Mouse (Mus musculus) kidney, postnatal 25 days (tissue): ENCODE measurements around the gene Mast4.
A peak's percentile ranks its signal among the peaks of the same experiment; 100 is the strongest.

ENCODE experiments used
- DNase-seq, 2 experiments: peaks; one replicate each; pipeline ENCODE4 v3.0.0; 2021; ENCODE audit warnings: mixed read lengths in 2 of 2

The Mast4 gene

DNA sequence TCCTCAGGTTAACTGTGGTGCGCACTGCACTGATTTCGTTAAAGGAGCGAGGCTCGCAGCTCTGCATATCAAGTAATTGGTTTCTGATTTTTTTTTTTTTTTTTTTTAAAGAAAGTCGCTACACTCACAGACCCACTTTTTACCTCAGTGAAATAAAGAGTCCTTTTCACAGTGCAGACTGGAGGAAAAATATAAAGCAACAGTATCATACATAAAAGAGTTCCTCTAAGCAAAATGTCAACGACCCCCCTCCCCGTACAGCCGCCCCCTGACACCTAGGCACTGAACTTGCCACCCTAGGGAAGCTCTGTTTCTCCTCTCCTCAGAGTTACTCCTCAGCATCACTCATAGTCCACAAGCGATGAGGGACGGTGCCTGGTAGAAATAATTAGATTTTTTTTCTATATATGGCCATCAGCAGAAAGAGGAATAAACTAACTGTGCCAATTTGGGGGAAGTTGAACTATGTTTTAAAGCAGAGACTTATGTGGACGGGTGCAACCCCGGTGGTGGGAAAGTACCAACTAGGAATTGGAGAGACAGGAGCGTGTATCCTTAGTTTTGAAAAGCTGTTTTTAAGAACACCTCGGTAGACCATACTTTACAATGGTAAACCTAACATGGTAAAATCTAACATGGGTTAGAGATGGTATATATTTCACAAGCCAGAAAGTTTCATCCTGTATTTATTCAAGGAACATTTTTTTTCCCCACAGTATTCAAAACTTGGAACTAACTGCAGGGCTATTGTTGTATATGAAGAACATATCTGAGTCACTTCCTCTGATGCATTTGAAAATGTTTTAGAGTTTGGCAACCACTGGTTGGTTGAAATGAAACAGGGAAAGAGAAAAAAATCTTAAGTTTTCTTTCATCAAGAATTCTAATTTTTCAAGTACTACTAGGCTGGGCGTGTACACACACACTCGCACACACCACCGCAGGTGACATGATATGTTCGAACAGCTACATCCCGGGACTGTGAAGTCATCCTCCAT lies 375.7 kb downstream of the Mast4 start:
- no peak for DNase-seq

DNA sequence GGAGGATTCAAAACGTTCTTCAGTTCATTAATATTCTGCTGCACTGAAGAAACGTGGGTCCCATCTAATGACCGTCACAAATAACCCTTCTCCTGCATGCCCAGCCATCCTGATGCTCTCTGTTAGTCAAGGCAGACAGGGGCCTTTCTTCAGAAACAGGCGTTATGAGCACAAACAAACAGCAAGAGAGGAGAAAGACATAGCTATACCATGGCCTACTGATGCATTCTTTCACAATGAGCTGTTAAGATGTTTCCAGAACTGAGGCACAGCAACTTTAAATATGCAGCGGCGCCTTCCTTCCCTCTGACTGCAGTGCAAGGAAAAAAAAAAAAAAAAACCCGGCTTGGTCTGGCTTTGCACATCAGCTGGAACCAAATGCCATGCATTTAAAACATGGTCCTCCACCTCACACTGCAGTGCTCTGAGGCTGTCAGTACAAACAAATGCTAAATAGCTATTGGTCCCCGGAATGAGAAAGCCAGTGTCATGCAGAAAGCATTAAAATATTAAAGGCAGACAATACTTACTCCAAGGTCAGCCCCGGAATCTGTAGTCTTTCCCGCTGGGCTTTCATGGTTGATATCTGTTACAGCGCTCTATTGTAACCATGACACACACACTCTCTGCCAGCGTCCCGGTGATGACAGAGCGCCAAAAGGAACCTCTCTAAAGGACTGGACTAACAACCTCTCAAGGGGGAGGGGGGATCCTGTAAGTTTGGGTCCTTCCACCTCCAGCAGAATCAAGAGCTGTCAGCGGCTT lies 376.6 kb downstream of the Mast4 start:
- DNase-seq = peak in 1 of 2 experiments; percentile 36

DNA sequence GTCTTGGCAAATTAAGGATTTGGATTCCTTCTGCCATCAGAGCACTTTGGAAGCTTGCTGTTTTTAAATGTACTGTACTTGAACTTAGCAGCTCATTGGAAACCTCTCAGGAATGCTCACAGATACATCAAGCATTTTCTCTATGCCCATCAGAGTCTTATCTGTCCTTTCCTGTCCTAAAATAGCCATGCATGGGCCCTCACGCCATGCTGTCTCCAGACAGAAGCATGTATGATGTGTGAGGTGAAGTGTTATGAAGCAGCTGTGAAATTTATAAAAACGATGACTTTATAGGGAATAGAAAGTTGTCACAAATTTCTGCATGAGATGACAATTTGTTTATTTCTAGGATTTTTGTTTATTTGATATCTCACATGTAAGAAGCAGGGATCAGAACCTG lies 378.8 kb downstream of the Mast4 start:
- DNase-seq = no peak

DNA sequence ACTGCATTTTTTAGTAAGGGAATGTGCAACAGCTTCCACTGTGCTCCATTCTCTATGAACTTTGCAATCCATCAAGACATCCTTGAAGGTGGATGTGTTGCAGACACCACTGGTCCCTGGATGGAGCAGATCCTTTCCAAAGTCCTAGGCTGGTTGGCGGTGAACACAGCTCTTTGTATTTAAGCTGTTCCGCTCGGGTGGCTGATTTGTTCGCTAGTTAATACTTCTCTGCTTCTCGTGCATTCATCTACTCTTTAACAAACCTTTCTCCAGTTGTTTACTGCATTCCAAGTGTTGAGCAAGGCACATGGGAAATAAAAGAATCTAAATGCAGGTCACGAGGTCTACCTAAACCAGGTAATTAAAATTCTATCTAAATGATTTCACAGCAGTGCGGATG lies 384.5 kb downstream of the Mast4 start:
- DNase-seq = peak in 1 of 2 experiments; percentile 30

DNA sequence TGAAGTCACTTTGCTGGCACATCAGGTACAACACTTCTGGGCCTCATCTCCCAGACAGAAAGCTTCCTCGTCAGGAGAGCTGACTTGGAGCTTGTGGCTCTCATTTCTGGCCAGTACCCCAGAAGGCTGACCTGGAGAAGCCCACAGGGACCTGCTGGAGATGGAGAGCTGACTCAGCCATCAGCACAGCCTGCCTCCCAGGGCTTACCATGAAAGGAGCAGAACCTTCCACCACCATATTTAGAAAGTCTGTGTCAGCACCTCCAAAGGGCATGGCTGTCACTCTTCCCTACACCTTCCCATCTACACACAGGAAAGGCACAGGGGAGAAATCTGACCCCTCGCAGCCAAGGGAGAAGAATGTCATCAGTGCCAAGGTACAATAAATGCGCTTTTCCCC lies 385.3 kb downstream of the Mast4 start:
- no peak for DNase-seq

DNA sequence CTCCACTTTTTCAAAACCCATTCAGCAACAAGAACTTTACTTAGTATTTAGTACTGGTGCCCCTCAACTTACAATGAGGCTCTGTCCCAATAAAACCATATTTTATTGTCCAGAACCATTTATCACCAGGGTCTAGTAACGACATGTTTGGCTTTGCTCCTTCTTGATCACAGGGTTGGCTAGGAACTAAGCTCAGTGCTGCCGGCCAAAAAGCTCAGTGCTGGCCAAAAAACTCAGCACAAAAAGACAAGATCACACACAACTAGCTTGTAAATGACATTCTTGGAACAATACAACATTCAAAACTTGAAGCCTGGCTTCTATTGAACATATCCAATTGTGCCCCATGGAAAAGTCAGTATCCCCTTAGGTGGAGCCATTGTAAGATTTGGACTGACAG lies 386.8 kb downstream of the Mast4 start:
- DNase-seq = no peak

DNA sequence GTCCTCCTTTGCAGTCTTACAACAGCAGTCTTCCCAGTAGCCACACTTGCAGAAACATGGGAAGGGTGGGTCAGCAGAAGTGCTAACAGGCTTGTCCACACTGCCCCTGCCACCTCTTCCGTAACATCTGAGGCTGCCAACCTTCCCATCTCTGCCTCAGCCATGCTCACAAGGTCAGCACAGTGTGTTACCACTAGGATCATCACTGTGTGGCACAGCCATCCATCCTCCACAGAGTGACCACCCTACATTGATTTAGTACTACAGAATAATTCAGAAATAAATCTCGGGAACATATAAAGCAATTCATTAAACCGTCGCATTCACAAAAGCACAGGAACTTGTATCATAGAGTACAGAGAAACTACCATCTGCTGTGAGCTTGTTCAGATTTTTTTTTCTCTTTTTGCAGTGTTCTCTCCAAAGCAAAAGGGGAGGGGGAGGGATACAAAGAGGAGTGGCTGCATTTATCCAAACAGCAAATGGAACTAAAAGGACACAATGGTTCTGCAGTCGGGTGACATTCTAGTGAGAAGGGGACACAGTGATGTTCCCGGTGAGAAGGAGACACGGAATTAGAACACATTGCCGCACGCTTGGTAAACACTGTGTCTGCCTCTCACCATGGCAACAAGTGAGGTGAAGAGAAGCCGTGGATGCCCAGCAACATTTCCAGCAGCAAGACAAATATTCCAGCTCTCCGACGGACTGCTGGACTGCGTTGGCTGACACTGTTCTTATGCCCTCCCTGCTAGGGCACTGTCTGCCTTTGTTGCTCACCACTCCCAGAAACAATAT lies 388.1 kb downstream of the Mast4 start:
- DNase-seq = no peak

DNA sequence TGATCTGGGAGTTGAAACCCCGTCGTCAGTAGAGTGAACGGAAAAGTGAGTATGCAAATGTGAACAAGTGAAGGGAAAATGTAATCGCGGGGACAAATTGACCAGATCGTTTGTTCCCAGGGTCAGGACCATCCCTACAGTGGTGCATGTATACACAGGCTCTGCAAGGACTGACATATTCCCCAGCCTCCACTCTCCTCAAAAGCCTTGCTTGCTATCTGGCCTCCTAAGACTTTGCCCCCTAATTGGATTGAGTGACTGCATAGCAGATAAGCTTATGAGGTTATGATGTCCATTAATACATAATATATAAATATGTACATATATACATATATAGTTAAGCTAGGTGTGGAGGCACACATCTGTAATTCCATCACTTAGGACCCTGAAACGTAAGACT lies 388.8 kb downstream of the Mast4 start:
- DNase-seq = no peak

DNA sequence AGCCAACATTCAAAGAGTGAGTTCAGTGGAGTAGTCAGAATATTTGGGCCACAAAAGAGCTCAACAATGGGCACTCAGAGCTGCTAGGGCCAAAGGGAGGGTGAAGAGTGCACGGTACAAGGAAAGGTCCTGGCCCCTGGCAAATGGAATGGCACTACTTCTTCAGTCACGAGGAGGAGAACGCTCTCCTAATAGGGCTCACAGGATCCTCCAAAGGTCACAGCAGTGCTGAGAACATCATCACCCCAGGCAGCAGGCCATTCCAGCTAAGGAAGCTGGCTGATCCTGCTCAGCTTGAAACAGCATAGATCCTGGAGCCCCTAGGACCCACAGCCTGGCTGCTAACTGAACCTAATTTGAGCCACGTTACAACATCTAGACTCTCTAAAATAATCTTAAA lies 389.8 kb downstream of the Mast4 start:
- no peak for DNase-seq

DNA sequence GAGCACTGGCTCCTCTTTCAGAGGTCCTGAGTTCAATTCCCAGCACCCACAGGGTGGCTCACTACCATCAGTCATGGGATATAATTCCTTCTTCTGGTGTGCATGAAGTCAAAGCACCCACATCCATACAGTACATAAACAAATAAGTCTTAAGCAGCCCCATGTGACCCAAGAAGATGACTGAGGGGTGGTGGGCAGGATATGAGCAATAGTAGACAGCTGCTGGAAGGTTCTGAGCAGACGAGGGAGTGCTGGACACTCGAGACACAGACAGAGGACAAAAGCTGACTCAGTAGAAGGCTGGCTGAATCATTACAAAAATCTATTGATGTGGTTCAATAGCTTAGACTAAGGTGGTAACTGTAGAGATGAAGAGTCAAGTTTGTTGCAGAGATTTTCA lies 391.7 kb downstream of the Mast4 start:
- DNase-seq = no peak

DNA sequence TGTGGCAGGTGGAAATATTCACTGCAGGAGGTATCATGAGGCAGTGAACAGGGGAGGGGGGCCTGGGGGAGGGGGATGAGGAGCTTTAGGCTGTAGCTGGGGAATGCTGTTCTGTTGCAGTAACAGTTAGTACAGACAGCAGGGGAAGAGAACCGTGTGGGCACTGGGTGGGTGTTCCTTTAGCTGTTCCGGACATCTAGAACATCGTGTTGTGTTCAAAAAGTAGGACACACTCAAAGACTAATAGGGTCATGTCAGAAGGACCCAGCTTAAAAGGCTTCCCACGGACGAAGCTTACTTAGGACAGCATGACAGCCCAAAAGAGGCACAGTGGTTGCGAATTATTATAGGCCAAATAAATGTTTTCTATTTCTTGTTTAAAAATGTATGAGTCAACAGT lies 393.8 kb downstream of the Mast4 start:
- no peak for DNase-seq

DNA sequence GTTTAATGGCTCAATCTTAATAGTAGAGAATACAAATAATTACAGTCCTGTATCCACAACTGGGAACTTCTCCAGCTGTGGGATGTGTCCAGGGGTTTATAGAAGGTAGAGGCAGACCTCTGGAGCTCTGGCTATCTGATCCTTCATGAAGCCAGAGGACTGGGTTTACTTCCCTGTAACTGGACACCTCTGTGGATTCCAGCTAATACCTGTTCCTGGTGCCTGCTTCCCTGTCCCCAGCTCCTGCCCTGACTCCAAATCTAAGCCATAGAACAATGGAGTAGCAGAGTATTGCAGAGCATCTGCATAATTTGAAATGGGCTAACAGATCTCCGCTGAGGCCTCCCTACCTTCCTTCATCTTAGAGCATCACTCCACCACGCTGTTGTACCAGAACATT lies 398.1 kb downstream of the Mast4 start:
- no peak for DNase-seq

DNA sequence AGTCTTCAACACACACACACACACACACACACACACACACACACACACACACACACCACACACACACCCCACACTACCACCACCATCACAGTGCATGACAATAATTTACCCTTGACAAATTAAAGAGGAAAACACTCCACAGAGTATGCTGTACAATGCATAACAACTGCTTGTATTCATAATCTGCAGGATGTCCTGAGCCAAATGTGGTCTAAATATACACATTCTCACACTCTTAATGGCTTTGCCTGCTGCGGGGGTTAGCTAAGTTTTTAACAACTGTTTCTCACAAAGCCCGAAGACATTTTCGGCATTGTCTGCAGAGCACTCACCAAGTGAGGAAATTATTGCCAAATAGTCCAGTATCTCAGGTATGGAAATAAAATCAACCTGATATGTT lies 398.5 kb downstream of the Mast4 start:
- no peak for DNase-seq

DNA sequence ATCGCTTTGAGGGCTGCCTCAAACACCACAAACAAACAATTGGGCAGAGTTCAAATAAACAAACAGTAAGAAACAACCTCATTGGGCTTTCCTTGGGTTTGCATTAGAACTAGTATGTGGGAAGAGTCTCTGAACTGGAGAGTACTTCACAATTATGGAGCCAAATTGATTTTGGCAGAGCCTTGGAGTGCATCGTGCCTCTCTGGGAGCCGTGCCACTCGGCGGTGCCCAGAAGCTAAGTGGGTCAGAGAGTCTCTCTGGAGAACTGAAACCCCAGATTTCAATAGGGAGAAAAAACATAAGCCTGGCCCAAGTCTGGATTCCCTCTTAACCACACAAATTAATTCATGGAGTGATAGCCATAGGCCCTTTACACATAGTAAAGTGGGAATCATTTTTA lies 400.6 kb downstream of the Mast4 start:
- DNase-seq = no peak

DNA sequence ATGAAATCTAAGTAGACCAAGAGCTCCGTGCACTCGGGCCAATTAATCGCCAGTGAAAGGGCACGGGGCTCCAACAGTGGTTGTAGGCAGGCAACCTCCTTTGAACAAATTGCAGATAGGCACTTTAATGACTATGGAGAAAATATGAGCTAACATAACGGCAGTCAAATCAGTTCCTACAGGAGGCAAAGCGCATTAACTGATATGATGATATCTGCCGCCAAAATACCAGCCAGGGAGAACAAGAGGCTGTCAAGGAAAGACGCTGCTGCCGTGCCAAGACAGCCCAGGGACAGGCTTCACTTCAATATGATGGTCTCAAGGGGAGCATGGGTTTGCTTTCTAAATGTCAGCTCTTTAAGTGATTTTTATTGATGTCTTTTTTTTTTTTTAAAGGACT lies 401.9 kb downstream of the Mast4 start:
- DNase-seq = no peak

DNA sequence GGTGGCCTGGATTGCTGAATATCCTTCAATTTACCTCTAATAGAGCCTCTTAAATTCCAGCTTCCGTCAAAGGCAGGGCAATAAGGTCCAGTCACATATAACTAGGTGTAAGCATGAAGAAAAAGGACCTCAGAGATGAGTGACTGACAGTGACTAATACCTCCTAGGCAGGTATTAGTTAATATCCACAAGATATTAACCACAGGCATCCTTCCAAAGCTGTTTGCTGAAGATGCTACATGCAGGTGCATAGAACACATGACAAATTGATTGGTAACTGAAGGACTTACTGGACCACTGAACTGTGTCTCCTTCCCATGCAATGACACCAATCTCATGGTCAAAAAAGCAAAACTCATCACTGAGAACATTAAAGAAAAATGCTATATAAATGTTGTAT lies 402.3 kb downstream of the Mast4 start:
- no peak for DNase-seq

DNA sequence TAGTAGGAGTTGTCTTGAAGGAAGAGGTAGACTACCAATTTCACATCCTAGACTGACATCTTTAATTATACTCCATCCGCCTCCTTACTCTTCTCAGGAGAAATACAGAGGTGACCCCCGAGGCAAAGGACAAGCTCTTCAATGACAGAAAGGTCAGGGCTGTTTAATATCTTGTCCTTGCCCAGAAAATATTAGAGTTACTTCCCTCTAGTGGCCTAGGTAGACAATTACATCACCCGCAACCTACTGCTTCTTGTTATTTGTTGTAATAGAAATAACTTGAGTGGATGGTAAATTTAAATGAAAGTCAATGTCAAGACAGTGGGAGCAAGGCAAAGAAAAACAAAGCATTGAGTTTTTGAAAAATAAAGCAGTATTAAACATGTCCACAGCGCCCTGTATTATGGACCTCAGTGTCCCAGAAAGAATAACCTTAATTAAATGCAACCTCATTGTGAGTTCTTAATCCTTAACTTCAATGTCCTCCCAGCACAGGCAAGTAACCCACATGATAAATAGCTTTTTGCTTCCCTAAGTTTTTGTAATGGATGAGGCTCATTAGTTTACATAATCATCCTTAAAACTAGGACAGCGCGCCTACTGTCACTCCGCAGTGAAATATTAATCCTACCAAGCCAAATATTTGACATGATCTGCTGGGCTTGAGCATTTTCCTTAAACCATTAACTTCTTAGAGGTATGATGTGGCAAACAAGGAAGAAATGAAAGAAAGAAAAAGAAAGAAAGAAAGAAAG lies 408.3 kb downstream of the Mast4 start:
- peak in 1 of 2 experiments; percentile 46 for DNase-seq

DNA sequence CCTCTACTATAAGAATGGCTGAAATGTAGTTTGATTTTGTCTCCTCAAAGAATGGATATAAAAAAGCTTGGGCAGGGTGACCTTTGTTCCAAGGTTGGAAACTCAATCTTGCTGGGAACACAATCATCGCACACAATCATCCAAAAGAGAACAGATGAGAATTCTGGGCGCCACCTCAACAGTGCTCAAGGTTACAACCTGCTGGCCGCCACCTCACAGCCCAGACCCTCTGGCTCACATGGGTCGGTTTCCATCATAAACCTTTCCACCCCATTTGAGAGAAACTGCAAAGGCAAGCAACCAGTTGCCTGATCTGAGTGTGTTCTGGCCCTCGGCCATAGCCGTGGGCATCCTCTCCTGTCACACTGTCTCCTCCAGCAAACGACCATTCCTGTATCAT lies 414.6 kb downstream of the Mast4 start:
- DNase-seq = no peak

DNA sequence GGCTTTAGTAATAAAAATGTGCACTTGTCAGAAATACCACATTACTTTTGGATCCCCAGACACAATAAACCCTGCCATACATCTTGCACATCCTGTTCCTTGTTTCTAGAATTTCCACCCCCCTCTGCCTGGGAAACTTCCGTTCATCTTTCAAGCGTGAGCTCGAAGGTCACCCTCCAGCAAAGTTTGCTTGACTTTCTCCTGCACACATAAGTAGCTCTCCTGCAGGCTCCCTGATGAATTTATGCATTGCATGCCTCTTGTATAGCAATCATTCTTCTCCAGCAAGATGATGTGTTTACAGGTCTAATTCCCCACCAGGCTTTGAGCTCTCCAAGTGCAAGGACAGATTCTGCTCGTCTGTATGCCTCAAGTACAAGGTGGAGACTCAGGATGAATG lies 415.7 kb downstream of the Mast4 start:
- no peak for DNase-seq

DNA sequence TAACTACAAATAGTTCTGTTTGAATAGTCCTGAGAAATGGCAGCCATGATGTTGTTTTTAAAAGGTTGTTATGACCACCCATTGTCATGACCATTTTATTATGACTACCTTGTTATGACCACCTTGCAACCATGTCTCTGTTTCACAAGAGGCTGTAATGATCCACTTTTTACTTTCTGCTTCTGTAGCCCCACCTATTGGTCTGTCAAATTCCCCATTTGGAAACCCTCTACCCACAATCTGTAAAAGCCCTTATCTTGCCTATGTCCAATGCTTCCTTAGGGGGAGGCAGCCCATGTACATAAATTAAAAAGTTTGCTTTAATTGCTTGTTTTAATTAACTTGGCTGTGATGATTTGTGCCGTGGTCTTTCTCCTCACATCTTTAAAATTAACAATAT lies 419.0 kb downstream of the Mast4 start:
- no peak for DNase-seq

DNA sequence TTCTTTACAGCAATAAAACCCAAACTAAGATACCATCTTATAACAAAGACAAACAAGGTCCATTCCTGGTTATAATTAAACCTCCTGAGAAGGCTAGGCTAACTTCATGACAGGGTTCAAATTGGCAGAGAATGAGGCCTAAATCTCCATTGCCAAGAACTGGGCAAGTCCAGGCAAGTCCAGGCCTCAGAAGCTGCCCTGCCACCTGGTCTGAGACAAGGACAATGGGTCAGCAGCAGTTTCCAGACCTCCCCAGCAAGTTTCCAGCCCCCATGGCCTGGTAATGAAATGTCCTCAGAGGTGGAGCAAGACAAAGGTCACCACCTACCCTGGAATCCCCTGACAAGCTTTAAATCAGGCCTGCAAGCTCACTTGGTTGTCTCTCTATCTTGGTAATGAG lies 419.5 kb downstream of the Mast4 start:
- no peak for DNase-seq

DNA sequence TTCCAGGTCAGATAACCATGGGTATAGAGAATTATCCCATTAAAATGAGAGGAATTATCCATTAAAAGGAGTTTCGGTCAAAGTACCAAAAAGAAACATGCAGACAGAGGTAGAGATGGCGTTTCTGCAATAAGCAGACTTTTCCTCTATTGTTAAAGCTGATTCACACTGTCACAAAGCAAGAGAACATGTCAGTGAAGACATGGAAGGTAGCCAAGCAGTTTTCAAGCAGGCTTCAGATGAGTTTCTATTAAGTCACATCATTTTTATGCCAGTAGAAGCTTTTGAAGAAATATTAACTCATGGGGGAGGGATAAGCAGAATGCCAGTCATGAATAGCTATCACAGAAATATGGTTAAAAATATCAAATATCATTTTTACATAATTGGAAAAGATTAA lies 420.4 kb downstream of the Mast4 start:
- DNase-seq = no peak
